Mouse (Mus musculus) lung, embryonic 15.5 days (tissue): ENCODE measurements at regions not wholly inside any gene's neighbourhood (a gene's known extent, or its start where the extent isn't known, plus 50 kb on each side); places are given as distances from the start of the nearest gene placed in this dataset.
"Not testable (repeated sequence)": the region's sequence is repeated elsewhere in the genome, so short reads cannot be mapped to it uniquely, and the experiment has no call there.

Experiments
- ATAC-seq: fragments of 200-750 bp; cut with Nextera tagmentation; 2 replicates; pipeline ENCODE4 v1.8.0; 2017; ENCODE audit warnings: moderate number of reproducible peaks, borderline replicate concordance; ENCODE audit not compliant: low FRiP score, low TSS enrichment; ENCODE audit errors: extremely low read depth
- H3K27ac ChIP-seq: fragments of 300-500 bp; sonication (generic); 2 replicates; pipeline ENCODE4 v1.5.1; 2015; ENCODE audit warnings: moderate library complexity, mild to moderate bottlenecking, inconsistent platforms
- H3K27me3 ChIP-seq: fragments of 300-500 bp; sonication (generic); 2 replicates; pipeline ENCODE4 v1.6.1; 2015; ENCODE audit warnings: inconsistent platforms
- H3K36me3 ChIP-seq: fragments of 300-500 bp; sonication (generic); 2 replicates; pipeline ENCODE4 v1.6.1; 2015; ENCODE audit warnings: inconsistent platforms
- H3K4me1 ChIP-seq: fragments of 300-500 bp; sonication (generic); 2 replicates; pipeline ENCODE4 v1.6.1; 2015; ENCODE audit warnings: inconsistent platforms
- H3K4me2 ChIP-seq: fragments of 300-500 bp; sonication (generic); 2 replicates; pipeline ENCODE4 v1.6.1; 2015; ENCODE audit warnings: inconsistent platforms, mild to moderate bottlenecking, moderate library complexity
- H3K4me3 ChIP-seq: fragments of 300-500 bp; sonication (generic); 2 replicates; pipeline ENCODE4 v1.5.1; 2015; ENCODE audit warnings: mild to moderate bottlenecking, inconsistent platforms
- H3K9ac ChIP-seq: fragments of 300-500 bp; sonication (generic); 2 replicates; pipeline ENCODE4 v1.6.1; 2015; ENCODE audit warnings: inconsistent platforms
- H3K9me3 ChIP-seq: fragments of 300-500 bp; sonication (generic); 2 replicates; pipeline ENCODE4 v1.6.1; 2016; ENCODE audit warnings: inconsistent platforms
- WGBS: fragments of 180-500 bp; shearing (Covaris S2); methylation state at CpG from one replicate; pipeline ENCODE4 v1.1.7; 2015; 5-methylcytosine and 5-hydroxymethylcytosine counted together

DNA sequence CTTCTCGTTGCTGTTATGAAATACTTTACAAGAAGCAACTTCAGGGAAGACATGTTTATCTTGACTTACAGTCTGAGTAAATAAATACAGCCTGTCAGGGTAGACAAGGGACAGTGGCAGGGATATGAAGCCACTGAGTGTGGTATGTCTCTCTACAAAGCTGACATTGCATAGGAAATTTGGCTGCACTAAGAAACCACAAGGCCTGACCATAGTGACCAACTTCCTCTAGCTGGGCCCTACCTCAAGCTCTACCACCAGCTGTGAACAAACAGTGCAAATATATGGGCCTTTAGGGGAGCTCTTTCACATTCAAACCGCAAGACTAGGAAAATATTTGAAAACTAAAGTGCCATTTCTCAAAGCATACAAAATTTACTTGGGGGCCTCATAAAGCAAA is 475.4 kb downstream of the Gja1 start:
- Histone ChIP-seq H3K4me2 (no peak overlapping the region), H3K36me3 (no peaks in the 10 kb centered on the region), H3K27ac (no peak overlapping the region), H3K9me3 (no peaks in the 10 kb centered on the region), H3K9ac (no peak overlapping the region), H3K27me3 (no peaks in the 10 kb centered on the region), H3K4me1 (no peaks in the 10 kb centered on the region), H3K4me3 (no peak overlapping the region)
- 52% methylated on average over 2 of the region's 2 CpGs for WGBS
- ATAC-seq, result no peak

DNA sequence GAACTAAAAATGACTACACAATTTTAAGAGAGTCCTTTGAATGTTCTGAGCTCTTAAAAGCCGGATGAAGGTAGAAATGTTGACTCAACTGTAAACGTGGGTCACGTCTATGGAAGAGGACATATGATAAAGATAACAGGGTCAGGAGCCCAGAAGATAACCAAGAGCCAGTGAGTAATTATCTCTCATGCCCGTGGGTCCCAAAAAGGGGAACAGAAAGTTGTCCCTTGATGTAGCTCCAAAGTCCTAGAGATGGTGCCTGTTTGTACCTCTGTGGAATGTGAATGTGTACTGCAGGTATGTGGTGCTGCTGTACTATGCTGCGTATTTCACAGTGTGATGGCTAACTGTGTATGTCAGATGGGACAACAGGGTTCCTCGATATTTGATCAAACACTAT is 479.1 kb downstream of the Gja1 start:
- Histone ChIP-seq H3K9ac (no peak overlapping the region), H3K4me2 (no peak overlapping the region), H3K27ac (no peak overlapping the region), H3K36me3 (no peaks in the 10 kb centered on the region), H3K4me3 (no peak overlapping the region), H3K9me3 (no peaks in the 10 kb centered on the region), H3K4me1 (no peaks in the 10 kb centered on the region), H3K27me3 (no peaks in the 10 kb centered on the region)
- 70% methylated on average over 6 of the region's 6 CpGs for WGBS
- ATAC-seq, result no peak

DNA sequence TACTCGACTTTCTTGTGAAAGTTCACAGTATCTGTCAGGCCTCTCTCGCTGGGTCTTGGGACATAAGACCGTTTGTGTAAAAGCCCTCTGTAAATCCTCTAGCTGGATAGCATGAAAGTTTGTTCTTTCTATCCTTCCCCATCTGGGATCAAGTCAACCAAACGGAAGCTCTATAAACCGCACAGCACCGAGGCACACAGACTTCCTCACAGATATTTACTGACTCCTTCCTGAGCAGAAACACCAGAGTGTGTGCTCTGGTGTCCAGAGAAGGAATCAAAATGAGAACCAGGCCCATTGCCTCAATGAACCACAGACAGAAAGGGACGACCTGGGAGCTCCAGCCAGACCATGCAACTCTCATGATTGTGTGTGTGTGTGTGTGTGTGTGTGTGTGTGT is 502.6 kb downstream of the Gja1 start:
- Histone ChIP-seq H3K9ac (no peak overlapping the region), H3K36me3 (no peaks in the 10 kb centered on the region), H3K27me3 (no peaks in the 10 kb centered on the region), H3K9me3 (no peaks in the 10 kb centered on the region), H3K4me2 (no peak overlapping the region), H3K4me3 (no peak overlapping the region), H3K4me1 (no peaks in the 10 kb centered on the region), H3K27ac (no peak overlapping the region)
- no peak for ATAC-seq
- WGBS, result 73% methylated on average over 7 of the region's 7 CpGs

DNA sequence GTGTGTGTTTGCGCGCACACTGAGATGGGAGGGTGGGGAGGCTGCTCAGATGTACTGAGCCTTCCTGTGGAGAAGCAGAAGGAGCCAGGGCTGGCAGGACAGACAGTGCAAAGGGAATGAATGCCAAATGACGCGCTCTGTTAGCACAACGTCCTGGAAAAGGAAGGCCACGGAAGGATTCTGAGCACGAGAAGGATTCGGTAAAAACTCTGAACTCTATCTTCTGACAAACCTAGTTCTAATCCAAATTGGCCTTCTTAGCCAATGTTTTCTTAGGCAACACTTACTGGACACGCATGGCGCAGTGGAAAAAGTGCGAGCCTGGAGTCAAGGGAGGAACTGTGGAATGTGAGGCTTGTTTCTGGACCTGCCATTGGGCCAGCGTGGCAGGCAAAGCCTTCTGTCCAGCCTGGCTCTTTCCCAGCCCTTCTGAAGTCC is 503.0 kb downstream of the Gja1 start:
- no peaks in the 10 kb centered on the region for H3K9me3 ChIP-seq
- ATAC-seq, result no peak
- no peak overlapping the region for H3K4me3 ChIP-seq
- 80% methylated on average over 12 of the region's 12 CpGs for WGBS
- no peaks in the 10 kb centered on the region for H3K36me3 ChIP-seq
- no peak overlapping the region for H3K9ac ChIP-seq
- no peak overlapping the region for H3K27ac ChIP-seq
- H3K27me3 ChIP-seq, result no peaks in the 10 kb centered on the region
- H3K4me1 ChIP-seq, result no peaks in the 10 kb centered on the region
- no peak overlapping the region for H3K4me2 ChIP-seq

DNA sequence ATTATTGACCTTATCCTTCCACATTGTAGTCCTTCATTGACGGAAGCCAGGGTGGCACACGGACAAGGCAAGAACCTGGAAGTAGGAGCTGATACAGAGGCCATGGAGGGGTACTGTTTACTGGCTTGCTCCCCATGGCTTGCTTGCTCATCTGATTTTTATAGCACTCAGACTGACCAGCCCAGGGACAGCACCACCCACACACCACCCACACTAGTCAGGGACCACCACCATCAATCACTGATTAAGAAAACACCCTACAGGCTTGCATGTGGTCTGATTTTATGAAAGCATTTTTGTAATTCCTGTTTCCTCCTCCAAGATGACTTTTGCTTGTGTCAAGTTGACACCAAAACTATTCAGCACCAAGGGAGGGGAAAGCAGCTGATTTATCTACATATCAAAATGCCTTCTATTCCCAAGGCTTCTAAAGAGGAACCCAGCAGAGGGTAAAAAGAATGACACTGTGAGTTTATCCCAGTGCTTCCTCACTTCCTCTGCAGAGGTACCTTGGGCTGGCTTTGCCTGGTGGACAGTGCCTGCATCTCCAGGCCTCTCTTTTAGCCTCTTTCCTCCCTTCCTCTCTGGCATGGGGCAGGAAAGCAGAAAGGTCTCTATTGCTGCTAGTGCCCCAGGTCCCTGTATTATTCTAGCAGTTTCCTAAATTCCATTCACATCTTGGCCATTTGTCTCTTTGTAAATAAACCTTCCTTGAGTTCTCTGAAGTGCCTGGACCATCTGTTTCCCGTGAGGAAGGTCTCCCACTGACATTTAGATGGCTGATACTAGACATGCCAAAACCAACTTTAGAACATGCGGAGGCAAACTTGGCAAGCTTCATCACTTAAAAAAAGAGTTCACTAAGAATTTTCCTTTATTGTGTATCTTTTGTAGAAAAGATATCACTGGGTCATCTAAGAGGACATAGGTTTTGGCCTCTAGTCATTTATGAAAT is 507.6 kb downstream of the Gja1 start:
- no peak overlapping the region for H3K4me2 ChIP-seq
- H3K4me1 ChIP-seq, result no peaks in the 10 kb centered on the region
- peak; percentile 35; the same call in 1 of the 2 replicates for ATAC-seq
- H3K4me3 ChIP-seq, result no peak overlapping the region
- H3K27ac ChIP-seq, result no peak overlapping the region
- no peaks in the 10 kb centered on the region for H3K9me3 ChIP-seq
- no peak overlapping the region for H3K9ac ChIP-seq
- no peaks in the 10 kb centered on the region for H3K27me3 ChIP-seq
- 48% methylated on average over 4 of the region's 4 CpGs for WGBS
- no peaks in the 10 kb centered on the region for H3K36me3 ChIP-seq

DNA sequence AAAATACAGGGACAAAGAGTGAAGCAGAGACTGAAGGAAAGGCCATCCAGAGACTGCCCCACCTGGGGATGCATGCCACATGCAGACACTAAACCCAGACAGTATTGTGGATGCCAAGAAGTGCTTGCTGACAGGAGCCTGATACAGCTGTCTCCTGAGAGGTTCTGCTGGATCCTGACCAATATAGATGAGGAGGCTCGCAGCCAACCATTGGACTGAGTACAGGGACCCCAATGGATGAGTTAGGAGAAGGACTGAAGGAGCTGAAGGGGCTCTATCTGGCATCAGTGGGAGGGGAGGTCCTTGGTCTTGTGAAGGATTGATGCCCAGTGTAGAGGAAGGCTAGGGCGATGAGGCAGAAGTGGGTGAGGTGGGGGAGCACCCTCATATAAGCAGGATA is 514.4 kb downstream of the Gja1 start:
- H3K9me3 ChIP-seq, H3K4me2 ChIP-seq: not testable (repeated sequence)
- 79% methylated on average over 2 of the region's 2 CpGs for WGBS

DNA sequence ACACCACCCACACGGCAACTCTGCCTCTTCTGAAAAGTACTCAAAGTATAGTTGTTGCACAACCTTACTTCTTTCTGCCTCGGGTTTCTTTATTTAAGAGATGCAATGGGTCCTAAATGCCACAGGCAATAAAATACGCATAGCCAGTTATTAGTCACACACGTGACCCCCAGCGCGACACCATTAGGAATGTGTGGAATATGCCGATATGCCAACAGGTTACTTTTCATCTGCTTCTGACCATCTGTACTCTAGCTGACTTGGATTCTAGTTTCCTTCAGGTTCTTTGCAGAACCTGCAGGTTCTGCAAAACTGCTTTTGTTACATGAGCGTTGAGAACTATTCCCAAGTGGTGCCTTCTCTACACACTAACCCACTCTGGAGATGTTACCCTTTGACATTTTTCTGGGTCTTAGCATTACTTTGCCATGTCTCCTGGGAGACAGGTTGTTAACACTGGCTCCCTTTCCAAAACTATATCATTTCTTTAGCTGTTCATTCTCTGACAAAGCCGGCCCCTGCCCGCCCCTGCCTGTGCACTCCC is 515.6 kb downstream of the Gja1 start:
- Histone ChIP-seq H3K9me3 (no peaks in the 10 kb centered on the region), H3K9ac (no peak overlapping the region), H3K4me2 (no peak overlapping the region), H3K27me3 (no peaks in the 10 kb centered on the region), H3K27ac (no peak overlapping the region), H3K4me1 (no peaks in the 10 kb centered on the region), H3K36me3 (no peaks in the 10 kb centered on the region), H3K4me3 (no peak overlapping the region)
- 74% methylated on average over 10 of the region's 10 CpGs for WGBS
- no peak for ATAC-seq

More for the DNA sequence above, 514.4 kb downstream of the Gja1 start:
- ATAC-seq, H3K9ac ChIP-seq, H3K27me3 ChIP-seq, H3K4me3 ChIP-seq, H3K27ac ChIP-seq, H3K36me3 ChIP-seq, H3K4me1 ChIP-seq: not testable (repeated sequence)

DNA sequence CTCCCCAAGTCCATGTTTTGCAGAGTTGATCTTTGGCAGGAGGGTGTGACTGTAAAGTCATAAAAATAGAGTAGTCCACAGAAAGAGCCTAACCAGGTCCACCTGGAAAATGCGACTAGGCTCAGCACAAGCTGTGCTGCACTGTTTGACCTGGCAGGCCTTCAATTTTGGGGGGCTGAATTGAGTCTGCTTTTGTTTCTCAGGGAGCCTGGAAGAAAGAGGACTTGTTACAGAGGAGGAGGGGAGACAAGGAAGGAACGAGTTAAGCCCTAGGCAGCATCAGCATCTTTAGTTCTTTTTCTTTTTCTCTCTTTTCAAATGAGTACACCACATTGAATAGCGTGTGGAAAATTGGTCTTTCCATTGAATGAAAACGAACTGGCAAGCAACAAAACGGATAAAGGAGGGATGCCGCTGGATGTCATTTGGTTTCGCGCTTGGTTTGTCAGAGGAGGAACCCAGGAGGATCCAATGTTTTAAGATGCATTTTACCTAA is 516.1 kb downstream of the Gja1 start:
- no peaks in the 10 kb centered on the region for H3K36me3 ChIP-seq
- H3K27ac ChIP-seq, result no peak overlapping the region
- no peak overlapping the region for H3K4me2 ChIP-seq
- no peaks in the 10 kb centered on the region for H3K4me1 ChIP-seq
- H3K9me3 ChIP-seq, result no peaks in the 10 kb centered on the region
- H3K4me3 ChIP-seq, result no peak overlapping the region
- H3K9ac ChIP-seq, result no peak overlapping the region
- ATAC-seq, result no peak
- H3K27me3 ChIP-seq, result no peaks in the 10 kb centered on the region
- 70% methylated on average over 8 of the region's 8 CpGs for WGBS

DNA sequence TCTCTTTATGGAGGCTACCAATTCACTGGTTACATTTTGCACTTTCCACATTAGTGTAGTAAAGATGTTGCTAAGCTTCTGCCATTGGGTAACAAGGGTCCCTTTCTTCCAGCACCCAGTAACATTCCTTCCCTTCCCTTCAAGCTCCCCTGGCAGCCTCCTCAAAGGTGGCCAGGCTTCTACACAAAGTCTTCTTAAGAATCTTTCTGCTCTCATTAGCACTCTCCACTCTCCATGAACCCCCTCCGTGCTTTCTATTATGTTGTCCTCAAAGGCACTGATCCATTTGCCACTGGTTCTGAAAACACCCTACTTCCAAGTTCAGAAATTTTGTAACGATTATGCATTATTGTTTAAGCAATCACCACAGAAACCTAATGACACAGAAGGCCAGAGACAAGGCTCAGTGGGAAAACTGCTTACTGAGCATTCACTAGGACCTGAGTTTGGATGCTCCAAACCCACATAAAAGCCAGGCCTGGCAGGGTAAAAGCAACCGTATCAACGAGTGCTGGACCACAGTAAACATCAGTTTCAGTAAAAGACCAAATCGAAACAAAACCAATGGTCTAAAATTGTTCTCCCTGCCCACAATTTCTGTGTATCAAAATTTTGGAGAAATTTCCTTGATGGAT is 522.6 kb downstream of the Gja1 start:
- Histone ChIP-seq H3K27ac (no peak overlapping the region), H3K9ac (no peak overlapping the region), H3K4me2 (no peak overlapping the region), H3K27me3 (no peaks in the 10 kb centered on the region), H3K4me3 (no peak overlapping the region), H3K36me3 (no peaks in the 10 kb centered on the region), H3K9me3 (no peaks in the 10 kb centered on the region), H3K4me1 (no peaks in the 10 kb centered on the region)
- 81% methylated on average over 5 of the region's 5 CpGs for WGBS
- ATAC-seq, result no peak

DNA sequence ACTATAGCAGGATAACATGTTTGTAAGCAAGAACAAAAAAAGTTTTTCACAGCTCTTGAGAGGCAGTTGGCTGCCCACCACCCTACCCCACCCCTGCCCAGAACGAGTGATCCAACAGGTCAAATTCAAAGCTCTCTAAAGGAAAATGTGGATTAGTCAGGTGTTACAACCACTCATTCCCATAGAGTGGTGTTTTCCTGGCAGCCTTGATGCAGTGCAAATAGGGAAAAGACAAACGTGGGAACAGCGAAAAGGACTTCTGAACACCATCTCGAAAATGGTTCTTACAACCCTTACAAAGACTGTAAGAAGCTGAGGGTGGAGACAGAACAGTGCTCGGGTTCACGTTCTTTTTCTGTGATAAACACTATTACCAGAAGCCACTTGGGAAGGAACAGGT is 523.8 kb downstream of the Gja1 start:
- H3K9ac ChIP-seq, result no peak overlapping the region
- ATAC-seq, result no peak

DNA sequence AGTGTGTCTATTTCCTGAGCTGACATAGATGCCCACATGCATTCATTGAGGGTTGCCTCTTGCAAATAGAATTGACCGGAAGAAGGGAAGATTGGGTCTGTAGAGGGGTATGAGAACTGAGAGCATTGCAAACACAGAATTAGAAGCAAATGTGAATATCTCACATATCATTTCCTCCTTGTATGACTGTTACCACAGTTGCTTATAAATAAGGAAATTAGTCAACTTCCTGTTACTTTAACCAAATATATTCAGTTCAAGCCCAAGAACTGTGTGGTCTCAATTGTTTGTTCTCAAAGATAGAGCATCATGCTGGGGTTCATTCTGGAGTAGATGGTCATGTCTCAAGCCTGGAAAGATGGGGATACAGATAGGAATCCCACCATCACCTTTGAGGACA is 535.6 kb downstream of the Gja1 start:
- 88% methylated on average over 1 of the region's 1 CpGs for WGBS
- Histone ChIP-seq H3K4me1 (no peaks in the 10 kb centered on the region), H3K27ac (no peak overlapping the region), H3K4me2 (no peak overlapping the region), H3K4me3 (no peak overlapping the region), H3K9me3 (no peaks in the 10 kb centered on the region), H3K36me3 (no peaks in the 10 kb centered on the region), H3K9ac (no peak overlapping the region), H3K27me3 (no peaks in the 10 kb centered on the region)
- ATAC-seq, result no peak

More for the DNA sequence above, 523.8 kb downstream of the Gja1 start:
- Histone ChIP-seq H3K36me3 (no peaks in the 10 kb centered on the region), H3K27me3 (no peaks in the 10 kb centered on the region), H3K4me2 (no peak overlapping the region), H3K9me3 (no peaks in the 10 kb centered on the region), H3K4me1 (no peaks in the 10 kb centered on the region), H3K27ac (no peak overlapping the region), H3K4me3 (no peak overlapping the region)
- 56% methylated on average over 6 of the region's 6 CpGs for WGBS

DNA sequence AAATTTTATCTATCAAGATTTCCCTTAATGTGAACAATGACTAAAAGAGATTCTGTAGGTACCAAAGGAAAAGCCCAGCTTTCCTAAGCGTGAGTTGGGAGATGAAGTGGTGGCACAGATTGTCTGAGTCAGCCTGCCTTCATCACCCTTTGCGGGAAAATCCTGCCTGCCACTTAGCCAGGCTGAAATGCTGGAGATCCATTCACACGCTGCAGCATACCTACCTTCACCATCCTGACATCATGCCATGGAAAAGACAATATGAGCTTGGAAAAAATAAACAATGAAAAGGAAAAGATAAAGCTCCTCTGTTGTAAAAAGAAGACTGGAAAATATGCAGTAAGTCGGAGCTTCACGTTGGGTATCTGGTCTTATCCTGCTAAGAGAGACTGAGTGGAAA is 537.0 kb downstream of the Gja1 start:
- H3K4me2 ChIP-seq, result no peak overlapping the region
- H3K9me3 ChIP-seq, result no peaks in the 10 kb centered on the region
- no peaks in the 10 kb centered on the region for H3K27me3 ChIP-seq
- no peaks in the 10 kb centered on the region for H3K4me1 ChIP-seq
- no peaks in the 10 kb centered on the region for H3K36me3 ChIP-seq
- no peak overlapping the region for H3K4me3 ChIP-seq
- no peak for ATAC-seq
- no peak overlapping the region for H3K9ac ChIP-seq
- WGBS, result 51% methylated on average over 5 of the region's 5 CpGs
- no peak overlapping the region for H3K27ac ChIP-seq
